Mouse (Mus musculus): ENCODE results near the gene H2afv.

H2afv gene

DNA sequence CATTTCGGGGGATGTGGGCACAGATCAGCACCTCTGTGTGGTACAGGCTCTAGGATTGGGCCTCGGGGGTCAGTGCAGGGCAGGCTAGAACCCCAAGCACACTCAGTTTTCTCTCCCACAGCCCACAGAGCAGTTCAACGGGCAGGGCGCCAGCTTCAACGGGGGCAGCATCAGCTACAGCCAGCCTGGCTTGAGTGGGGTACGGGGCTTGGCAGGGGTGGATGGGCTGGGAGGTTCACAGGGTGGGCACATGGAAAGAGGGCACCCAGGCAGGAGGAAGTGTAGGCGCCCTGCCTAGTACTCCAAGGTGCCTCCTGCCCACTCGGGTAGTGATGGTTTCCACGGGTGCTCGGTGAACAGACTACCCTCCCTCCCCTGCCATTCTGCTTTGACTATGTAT is 46.1 kb downstream of the H2afv start:
- in situ Hi-C loops (cut with MboI; ENCODE audit: unreplicated experiment in 2 of 2): no loop called here

DNA sequence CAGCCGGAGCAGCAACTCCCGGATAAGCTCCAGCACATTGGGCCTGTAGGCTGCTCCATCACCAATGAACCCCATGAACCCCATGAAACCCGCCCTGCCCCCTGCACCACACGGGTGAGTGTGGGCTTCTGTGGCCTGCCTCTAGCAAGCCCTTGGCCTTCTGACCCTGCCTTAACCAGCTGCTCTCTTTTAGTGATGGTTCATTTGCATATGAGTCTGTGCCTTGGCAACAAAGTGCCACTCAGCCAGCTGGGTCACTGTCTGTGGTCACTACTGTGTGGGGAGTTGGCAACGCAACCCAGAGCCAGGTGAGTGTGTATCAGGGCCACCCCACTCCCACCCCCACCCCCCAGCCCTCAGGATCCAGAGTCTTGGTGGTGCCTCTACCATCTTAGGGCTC is 48.7 kb downstream of the H2afv start:
- in situ Hi-C loops (cut with MboI; ENCODE audit: unreplicated experiment in 2 of 2): no loop called here

DNA sequence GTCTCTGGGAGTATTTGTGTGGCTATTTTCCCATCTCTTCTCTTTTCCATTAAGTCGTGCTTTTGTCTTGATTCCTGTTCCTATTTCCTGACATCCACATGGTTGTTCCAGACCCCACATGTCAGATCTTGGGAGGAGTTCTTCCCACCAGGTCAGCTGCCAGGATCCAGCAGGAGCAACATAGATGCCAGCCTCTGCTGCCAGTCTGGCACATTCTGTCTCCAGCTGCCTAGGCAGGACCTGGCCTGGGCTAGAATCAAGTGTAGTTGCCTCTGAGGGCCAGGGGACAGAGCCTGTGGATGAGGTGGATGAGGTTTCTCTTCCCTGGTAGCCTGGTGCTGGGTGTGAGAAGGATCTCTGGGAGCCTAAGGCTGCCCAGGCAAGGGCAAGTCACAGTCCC is 50.4 kb downstream of the H2afv start:
- in situ Hi-C loops (cut with MboI; ENCODE audit: unreplicated experiment in 2 of 2): no loop called here

- in situ Hi-C loops (cut with MboI; ENCODE audit: unreplicated experiment in 2 of 2): no loop called here
Measured at GRCm38 (mm10) chr11:6392857-6393256, 51.4 kb downstream of the H2afv start.

DNA sequence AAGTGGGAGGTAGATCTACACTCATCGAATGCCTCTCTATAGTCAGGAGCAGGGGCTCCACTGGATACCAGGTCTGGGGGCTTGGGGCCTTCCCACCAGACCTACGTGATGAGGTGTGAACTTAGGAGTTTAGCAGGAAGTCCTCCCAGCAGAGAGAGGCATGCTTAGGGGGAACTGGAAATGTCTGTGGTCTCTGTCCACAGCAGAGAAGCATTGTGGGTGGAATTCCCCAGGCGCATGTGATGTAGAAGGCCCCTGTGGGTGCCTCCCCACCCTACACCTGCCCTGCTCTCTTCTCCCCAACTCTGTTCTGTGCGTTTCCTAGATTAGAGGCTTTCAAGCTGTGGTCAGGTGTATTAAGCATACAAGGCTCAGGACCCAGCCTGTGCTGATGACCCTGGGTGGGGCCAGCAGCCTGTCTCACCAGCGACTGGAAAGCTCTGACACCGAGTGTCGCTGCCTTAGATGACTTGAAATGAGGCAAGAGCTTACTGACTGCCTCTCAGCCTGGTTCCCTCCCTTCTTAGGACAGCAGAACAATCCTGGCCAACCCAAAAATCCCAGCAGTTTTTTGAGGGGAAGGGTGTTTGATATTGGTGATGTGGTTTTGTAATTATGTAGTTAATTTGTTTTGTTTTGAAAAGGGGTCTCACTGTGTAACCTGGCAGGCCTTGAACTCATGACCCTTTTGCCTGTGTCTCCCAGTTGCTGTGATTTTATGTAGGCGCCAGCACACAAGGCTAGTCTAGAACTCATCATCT is 52.5 kb downstream of the H2afv start:
- in situ Hi-C loops (cut with MboI; ENCODE audit: unreplicated experiment in 2 of 2): no loop called here

GRCm38 (mm10) chr11:6390376-6391053 is 53.7 kb downstream of the H2afv start:
- in situ Hi-C loops (cut with MboI; ENCODE audit: unreplicated experiment in 2 of 2): no loop called here

DNA sequence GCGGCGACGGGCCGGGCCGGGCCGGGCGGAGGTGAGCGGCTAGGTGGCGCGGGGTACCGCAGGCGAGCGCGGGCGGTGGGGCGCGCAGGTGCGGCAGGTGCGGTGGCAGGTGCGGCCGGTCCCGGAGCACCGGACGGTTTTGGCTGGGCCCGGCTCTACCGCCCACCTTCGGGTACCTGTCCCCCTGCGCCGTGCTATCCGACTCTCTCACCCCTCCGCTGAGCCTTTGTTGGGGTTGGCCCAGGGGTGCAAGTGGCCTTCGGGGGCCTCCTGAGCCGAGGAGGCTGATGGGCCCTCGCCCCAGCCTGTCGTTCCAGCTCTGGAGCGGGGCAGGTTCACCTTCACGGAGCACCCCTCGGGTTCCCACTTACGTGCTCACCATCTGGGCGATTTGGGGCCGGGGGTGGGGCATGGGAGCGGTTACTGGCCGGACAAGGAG is 54.7 kb downstream of the H2afv start:
- in situ Hi-C loops (cut with MboI; ENCODE audit: unreplicated experiment in 2 of 2): no loop called here

- in situ Hi-C loops (cut with MboI; ENCODE audit: unreplicated experiment in 2 of 2): no loop called here
Measured at GRCm38 (mm10) chr11:6388726-6389413, 55.4 kb downstream of the H2afv start, which contains the start of gene Zmiz2. Gene Zmiz2, plus strand, starts transcription at chr11:6389074.

- in situ Hi-C loops (cut with MboI; ENCODE audit: unreplicated experiment in 2 of 2): no loop called here
Measured at GRCm38 (mm10) chr11:6388126-6388725, 56.0 kb downstream of the H2afv start.

- in situ Hi-C loops (cut with MboI; ENCODE audit: unreplicated experiment in 2 of 2): no loop called here
Measured at GRCm38 (mm10) chr11:6380916-6381315, 63.3 kb downstream of the H2afv start.
